Mouse (Mus musculus) cerebellum, adult 2 months (tissue): Measurements from ENCODE around the gene Cd80. TPM values are rescaled to one million over a fixed set of nuclear protein-coding genes. Genes with fewer than 3 reads are reported as not detected.

Experiments used
- DNase-seq, 2 experiments: peaks; one replicate each; pipeline ENCODE4 v3.0.0; 2021
- H3K27ac ChIP-seq: fragments of 200-500 bp; 2 replicates; pipeline ENCODE4 v1.5.1; 2012; ENCODE audit warnings: low read length, control low read depth, inconsistent platforms; ENCODE audit not compliant: insufficient read depth
- H3K27me3 ChIP-seq: fragments of 200-500 bp; 2 replicates; pipeline ENCODE4 v1.6.1; 2012; ENCODE audit warnings: inconsistent platforms, mild to moderate bottlenecking, low read length, moderate library complexity; ENCODE audit not compliant: control insufficient read depth, insufficient read depth
- H3K4me1 ChIP-seq: fragments of 200-500 bp; 2 replicates; pipeline ENCODE4 v1.6.1; 2011; ENCODE audit warnings: low read length; ENCODE audit not compliant: control insufficient read depth, insufficient read depth
- H3K4me3 ChIP-seq: fragments of 200-500 bp; replicated peaks from 2 replicates; pipeline ENCODE3; 2011; ENCODE audit warnings: mild to moderate bottlenecking, low read depth, low read length, control low read depth; ENCODE audit not compliant: insufficient read depth
- CTCF ChIP-seq: fragments of 200-500 bp; IDR thresholded peaks from 2 replicates; pipeline ENCODE4 v1.5.1; 2011; ENCODE audit warnings: low read depth, mild to moderate bottlenecking, control low read depth, low read length, moderate library complexity, borderline replicate concordance; ENCODE audit not compliant: insufficient read depth
- POLR2A ChIP-seq: fragments of 200-500 bp; IDR thresholded peaks from 2 replicates; pipeline ENCODE4 v1.6.1; 2011; ENCODE audit warnings: low read length, control low read depth, borderline replicate concordance; ENCODE audit not compliant: insufficient read depth
- WGBS: fragments of 180-500 bp; shearing (Covaris S2); methylation state at CpG from one replicate; pipeline ENCODE4 v1.1.7; 2018; 5-methylcytosine and 5-hydroxymethylcytosine counted together
- polyA plus RNA-seq: library from polyadenylated mRNA; depleted of rRNA; stranded (reverse); fragments of >200 nt; gene quantifications from 2 replicates; pipeline ENCODE4 v1.2.3, GENCODE M21; 2012

Cd80 gene
- polyA plus RNA-seq, 1 experiment: 0.34 TPM

GRCm38 (mm10) chr16:38431446-38432185 is 23.7 kb upstream of the Cd80 start:
- no peaks in the 10 kb centered on the region for H3K4me1 ChIP-seq
- no peaks in the 10 kb centered on the region for H3K27me3 ChIP-seq
- H3K27ac ChIP-seq: no peak overlapping the region
- WGBS: 40% methylated on average over 13 of the region's 13 CpGs
- TF ChIP-seq CTCF (no peak), POLR2A (no peak)
- no peak overlapping the region for H3K4me3 ChIP-seq
- DNase-seq: no peak

GRCm38 (mm10) chr16:38432498-38433425 is 22.6 kb upstream of the Cd80 start, which contains the start of gene Pla1a:
Gene Pla1a (minus strand): TSS chr16:38433145.
- WGBS: 71% methylated on average over 11 of the region's 11 CpGs
- Histone ChIP-seq H3K27me3 (no peaks in the 10 kb centered on the region), H3K4me3 (no peak within 1 kb of the TSS), H3K27ac (no peak within 1 kb of the TSS), H3K4me1 (no peaks in the 10 kb centered on the region)
- no peak for DNase-seq
- TF ChIP-seq CTCF (no peak), POLR2A (no peak)

- no peak overlapping the region for H3K4me3 ChIP-seq
- no peaks in the 10 kb centered on the region for H3K4me1 ChIP-seq
- no peak overlapping the region for H3K27ac ChIP-seq
- 89% methylated on average over 8 of the region's 8 CpGs for WGBS
- no peak for DNase-seq
- H3K27me3 ChIP-seq: no peaks in the 10 kb centered on the region
- no peak for TF ChIP-seq POLR2A
- no peak for TF ChIP-seq CTCF
These were observed 21.8 kb upstream of the Cd80 start for GRCm38 (mm10) chr16:38433514-38433913.

- TF ChIP-seq CTCF (no peak), POLR2A (no peak)
- Histone ChIP-seq H3K27me3 (no peaks in the 10 kb centered on the region), H3K4me3 (no peak overlapping the region), H3K27ac (no peak overlapping the region), H3K4me1 (no peaks in the 10 kb centered on the region)
- WGBS: 81% methylated on average over 4 of the region's 4 CpGs
- no peak for DNase-seq
These were observed 21.0 kb upstream of the Cd80 start for GRCm38 (mm10) chr16:38434295-38434795.

- H3K27ac ChIP-seq: no peak overlapping the region
- 47% methylated on average over 1 of the region's 1 CpGs for WGBS
- H3K4me1 ChIP-seq: no peaks in the 10 kb centered on the region
- H3K4me3 ChIP-seq: no peak overlapping the region
- no peaks in the 10 kb centered on the region for H3K27me3 ChIP-seq
- no peak for TF ChIP-seq POLR2A
- no peak for TF ChIP-seq CTCF
- DNase-seq: no peak
These were observed 16.2 kb upstream of the Cd80 start for GRCm38 (mm10) chr16:38439190-38439589.

- Histone ChIP-seq H3K27me3 (no peaks in the 10 kb centered on the region), H3K27ac (no peak overlapping the region), H3K4me3 (no peak overlapping the region), H3K4me1 (no peaks in the 10 kb centered on the region)
- 76% methylated on average over 6 of the region's 6 CpGs for WGBS
- DNase-seq: no peak
- TF ChIP-seq POLR2A: no peak
- TF ChIP-seq CTCF: no peak
These were observed 15.0 kb upstream of the Cd80 start for GRCm38 (mm10) chr16:38440403-38440802.

- no peaks in the 10 kb centered on the region for H3K4me1 ChIP-seq
- no peak overlapping the region for H3K27ac ChIP-seq
- H3K27me3 ChIP-seq: no peaks in the 10 kb centered on the region
- DNase-seq: no peak
- TF ChIP-seq POLR2A (no peak), CTCF (no peak)
- no peak overlapping the region for H3K4me3 ChIP-seq
- WGBS: 90% methylated on average over 5 of the region's 5 CpGs
These were observed 13.8 kb upstream of the Cd80 start for GRCm38 (mm10) chr16:38441611-38442010.
